Mouse (Mus musculus): ENCODE results near the gene Olfr1301.

Gene Olfr1301

GRCm38 (mm10) chr2:111750706-111751105 lies at the start of gene Olfr1301:
Gene Olfr1301, plus strand, starts transcription at chr2:111751006.
- no peak for DNase-seq (ENCODE audit: low read depth, low spot score)

GRCm38 (mm10) chr2:111726739-111727138 lies 24.1 kb upstream of the Olfr1301 start:
- DNase-seq (ENCODE audit: low read depth, low spot score): no peak

GRCm38 (mm10) chr2:111777129-111777528 lies 26.3 kb downstream of the Olfr1301 start, which contains the start of gene Olfr1302:
Gene Olfr1302, plus strand, starts transcription at chr2:111777429.
- no peak for DNase-seq (ENCODE audit: low read depth, low spot score)
